Mouse (Mus musculus) limb, embryonic 14.5 days (tissue): ENCODE data around the gene Tex22. TPM values are rescaled to one million over a fixed set of nuclear protein-coding genes. Genes with fewer than 3 reads are reported as not detected.

Source experiments
- ATAC-seq: fragments of 200-750 bp; cut with Nextera tagmentation; 2 replicates; pipeline ENCODE4 v1.8.0; 2017; ENCODE audit warnings: low read depth, moderate number of reproducible peaks, moderate TSS enrichment; ENCODE audit not compliant: low FRiP score
- DNase-seq: peaks from one replicate; pipeline ENCODE4 v3.0.0-alpha.2; 2015; ENCODE audit warnings: low spot score
- H3K27ac ChIP-seq: fragments of 300-500 bp; sonication (generic); replicated peaks from 2 replicates; pipeline ENCODE4 v1.5.1; 2014; ENCODE audit warnings: low read depth, mild to moderate bottlenecking, low read length, moderate library complexity, mixed read lengths
- H3K27me3 ChIP-seq: fragments of 300-500 bp; sonication (generic); 2 replicates; pipeline ENCODE4 v1.6.1; 2014; ENCODE audit warnings: low read length, mixed read lengths; ENCODE audit not compliant: control insufficient read depth, insufficient read depth
- H3K36me3 ChIP-seq: fragments of 300-500 bp; sonication (generic); 2 replicates; pipeline ENCODE4 v1.6.1; 2014; ENCODE audit warnings: mild to moderate bottlenecking, low read length, moderate library complexity, mixed read lengths; ENCODE audit not compliant: control insufficient read depth, insufficient read depth
- H3K4me1 ChIP-seq: fragments of 300-500 bp; sonication (generic); 2 replicates; pipeline ENCODE4 v1.6.1; 2014; ENCODE audit warnings: antibody characterized with exemption, low read length, mixed read lengths; ENCODE audit not compliant: control insufficient read depth, insufficient read depth
- H3K4me2 ChIP-seq: fragments of 300-500 bp; sonication (generic); replicated peaks from 2 replicates; pipeline ENCODE4 v1.6.1; 2014; ENCODE audit warnings: low read depth, mild to moderate bottlenecking, low read length, moderate library complexity; ENCODE audit not compliant: severe bottlenecking
- H3K4me3 ChIP-seq: fragments of 300-500 bp; sonication (generic); replicated peaks from 2 replicates; pipeline ENCODE4 v1.5.1; 2014; ENCODE audit warnings: low read length
- H3K9ac ChIP-seq: fragments of 300-500 bp; sonication (generic); 2 replicates; pipeline ENCODE4 v1.6.1; 2014; ENCODE audit warnings: mild to moderate bottlenecking, low read depth, low read length, moderate library complexity; ENCODE audit not compliant: severe bottlenecking
- H3K9me3 ChIP-seq: fragments of 300-500 bp; sonication (generic); 2 replicates; pipeline ENCODE4 v1.6.1; 2016; ENCODE audit warnings: low read length; ENCODE audit not compliant: control insufficient read depth
- POLR2A ChIP-seq: fragments of 200-500 bp; IDR thresholded peaks from 2 replicates; pipeline ENCODE4 v1.8.0; 2012; ENCODE audit warnings: inconsistent platforms, mild to moderate bottlenecking, moderate library complexity, borderline replicate concordance; ENCODE audit not compliant: insufficient read depth, insufficient read length; ENCODE audit errors: extremely low read depth
- WGBS: fragments of 180-500 bp; shearing (Covaris S2); extraction: QIAGEN DNeasy Blood & Tissue Kit; methylation state at CpG from one replicate; pipeline ENCODE4 v1.1.7; 2014; 5-methylcytosine and 5-hydroxymethylcytosine counted together
- microRNA-seq: library from miRNA; unstranded; fragments of <30 nt; microRNA quantifications from one replicate; pipeline ENCODE4, GENCODE M21; 2016
- polyA plus RNA-seq, 2 experiments: library from polyadenylated mRNA; depleted of rRNA in 1 of 2; stranded (reverse) in 1 of 2; unstranded in 1 of 2; fragments of >200 nt; fragmentation: Nextera tagmentation in 1 of 2; extraction: Ambion mirVana in 1 of 2; gene quantifications; 2 replicates each; pipeline versions ENCODE4 v1.2.1 to v1.2.3; 2012 to 2014

The Tex22 gene
- polyA plus RNA-seq, 2 experiments = 0.13 TPM; not detected in 1

- Histone ChIP-seq H3K27me3 (no peaks in the 10 kb centered on the region), H3K27ac (no peak overlapping the region), H3K4me2 (no peak overlapping the region), H3K36me3 (peaks cover 94% of the 10 kb centered on the region), H3K9me3 (no peaks in the 10 kb centered on the region), H3K9ac (no peak overlapping the region), H3K4me1 (0 out of 2 replicates have a peak, but pooled peaks cover under 1% of the 10 kb centered on the region), H3K4me3 (no peak overlapping the region)
- no peak for TF ChIP-seq POLR2A
- WGBS = 91% methylated on average over 4 of the region's 4 CpGs
- DNase-seq (no peak), ATAC-seq (no peak)
Observed at GRCm38 (mm10) chr12:113134502-113134901, 60.2 kb downstream of the Tex22 start.

GRCm38 (mm10) chr12:113135401-113135800 lies 61.1 kb downstream of the Tex22 start:
- ATAC-seq (no peak), DNase-seq (no peak)
- 93% methylated on average over 7 of the region's 7 CpGs for whole genome bisulfite sequencing
- H3K27me3 ChIP-seq = peaks cover 4% of the 10 kb centered on the region
- H3K4me3 ChIP-seq = no peak overlapping the region
- H3K9ac ChIP-seq = no peak overlapping the region
- no peaks in the 10 kb centered on the region for H3K9me3 ChIP-seq
- peaks cover 85% of the 10 kb centered on the region for H3K36me3 ChIP-seq
- TF ChIP-seq POLR2A = no peak
- no peak overlapping the region for H3K4me2 ChIP-seq
- peaks cover 4% of the 10 kb centered on the region; the same call in 1 of the 2 replicates for H3K4me1 ChIP-seq
- H3K27ac ChIP-seq = no peak overlapping the region

- Histone ChIP-seq H3K9ac (no peak overlapping the region), H3K36me3 (peaks cover 74% of the 10 kb centered on the region), H3K4me2 (no peak overlapping the region), H3K27ac (no peak overlapping the region), H3K4me1 (peaks cover 8% of the 10 kb centered on the region), H3K9me3 (no peaks in the 10 kb centered on the region), H3K4me3 (no peak overlapping the region), H3K27me3 (peaks cover 15% of the 10 kb centered on the region)
- WGBS = 87% methylated on average over 17 of the region's 17 CpGs
- TF ChIP-seq POLR2A = no peak
- DNase-seq (no peak), ATAC-seq (no peak)
Observed at GRCm38 (mm10) chr12:113136492-113137020, 62.3 kb downstream of the Tex22 start.

GRCm38 (mm10) chr12:113137260-113138213 lies 63.2 kb downstream of the Tex22 start:
- WGBS = 89% methylated on average over 18 of the region's 18 CpGs
- ATAC-seq (no peak), DNase-seq (no peak)
- TF ChIP-seq POLR2A = no peak
- Histone ChIP-seq H3K36me3 (peaks cover 64% of the 10 kb centered on the region), H3K27ac (no peak overlapping the region), H3K4me2 (no peak overlapping the region), H3K27me3 (peaks cover 23% of the 10 kb centered on the region), H3K4me3 (no peak overlapping the region), H3K4me1 (peaks cover 13% of the 10 kb centered on the region), H3K9ac (no peak overlapping the region), H3K9me3 (no peaks in the 10 kb centered on the region)

GRCm38 (mm10) chr12:113138291-113138690 lies 64.0 kb downstream of the Tex22 start:
- Histone ChIP-seq H3K9ac (no peak overlapping the region), H3K27ac (no peak overlapping the region), H3K4me3 (no peak overlapping the region), H3K36me3 (peaks cover 56% of the 10 kb centered on the region), H3K9me3 (no peaks in the 10 kb centered on the region), H3K27me3 (peaks cover 26% of the 10 kb centered on the region), H3K4me2 (no peak overlapping the region), H3K4me1 (peaks cover 18% of the 10 kb centered on the region)
- ATAC-seq (no peak), DNase-seq (no peak)
- WGBS = 74% methylated on average over 6 of the region's 6 CpGs
- TF ChIP-seq POLR2A = no peak

Small RNAs within 50 kb of the gene (microRNA-seq; reads per million reads assigned to microRNA genes)
- not detected for gene Gm44471

Other genes starting within 250 kb of the Tex22 start
- gene Cdca4, start 245.1 kb upstream of the Tex22 start, polyA plus RNA-seq (2012; rRNA removed) = 81.0 and 89.9 TPM in 2 replicates
- gene Cdca4, start 245.1 kb upstream of the Tex22 start, polyA plus RNA-seq (2014; fragmentation: Nextera tagmentation; extraction: Ambion mirVana) = 113 and 126 TPM in 2 replicates
- gene Gpr132, start 206.3 kb upstream of the Tex22 start, polyA plus RNA-seq (2012; rRNA removed) = 0.50 and 0.63 TPM in 2 replicates
- 0.29 and 0.36 TPM in 2 replicates for gene Gpr132, start 206.3 kb upstream of the Tex22 start, polyA plus RNA-seq (2014; fragmentation: Nextera tagmentation; extraction: Ambion mirVana)
- gene Jag2, start 144.7 kb upstream of the Tex22 start, polyA plus RNA-seq (2012; rRNA removed) = 45.8 and 48.4 TPM in 2 replicates
- gene Jag2, start 144.7 kb upstream of the Tex22 start, polyA plus RNA-seq (2014; fragmentation: Nextera tagmentation; extraction: Ambion mirVana) = 12.5 and 14.3 TPM in 2 replicates
- gene Nudt14, start 132.4 kb upstream of the Tex22 start, polyA plus RNA-seq (2012; rRNA removed) = 50.4 and 54.4 TPM in 2 replicates
- gene Nudt14, start 132.4 kb upstream of the Tex22 start, polyA plus RNA-seq (2014; fragmentation: Nextera tagmentation; extraction: Ambion mirVana) = 78.4 and 96.0 TPM in 2 replicates
- gene Btbd6, start 98.0 kb upstream of the Tex22 start, polyA plus RNA-seq (2012; rRNA removed) = 31.0 and 52.7 TPM in 2 replicates
- 27.3 and 27.4 TPM in 2 replicates for gene Btbd6, start 98.0 kb upstream of the Tex22 start, polyA plus RNA-seq (2014; fragmentation: Nextera tagmentation; extraction: Ambion mirVana)
- gene Brf1, start 73.8 kb upstream of the Tex22 start, polyA plus RNA-seq (2012; rRNA removed) = 82.5 and 97.4 TPM in 2 replicates
- gene Brf1, start 73.8 kb upstream of the Tex22 start, polyA plus RNA-seq (2014; fragmentation: Nextera tagmentation; extraction: Ambion mirVana) = 60.9 and 66.2 TPM in 2 replicates
- gene Pacs2, start 60.0 kb upstream of the Tex22 start, polyA plus RNA-seq (2012; rRNA removed) = 55.0 and 62.3 TPM in 2 replicates
- gene Pacs2, start 60.0 kb upstream of the Tex22 start, polyA plus RNA-seq (2014; fragmentation: Nextera tagmentation; extraction: Ambion mirVana) = 16.3 and 16.5 TPM in 2 replicates
- gene Mta1, start 23.8 kb downstream of the Tex22 start, polyA plus RNA-seq (2012; rRNA removed) = 126 and 161 TPM in 2 replicates
- gene Mta1, start 23.8 kb downstream of the Tex22 start, polyA plus RNA-seq (2014; fragmentation: Nextera tagmentation; extraction: Ambion mirVana) = 21.1 and 25.0 TPM in 2 replicates
- 91.4 and 102 TPM in 2 replicates for gene Crip2, start 65.7 kb downstream of the Tex22 start, polyA plus RNA-seq (2012; rRNA removed)
- 89.9 and 99.1 TPM in 2 replicates for gene Crip2, start 65.7 kb downstream of the Tex22 start, polyA plus RNA-seq (2014; fragmentation: Nextera tagmentation; extraction: Ambion mirVana)
- gene Crip1, start 71.8 kb downstream of the Tex22 start, polyA plus RNA-seq (2012; rRNA removed) = 387 and 403 TPM in 2 replicates
- 344 and 469 TPM in 2 replicates for gene Crip1, start 71.8 kb downstream of the Tex22 start, polyA plus RNA-seq (2014; fragmentation: Nextera tagmentation; extraction: Ambion mirVana)
- 30.8 and 36.8 TPM in 2 replicates for gene Tedc1, start 81.9 kb downstream of the Tex22 start, polyA plus RNA-seq (2012; rRNA removed)
- 19.5 and 22.6 TPM in 2 replicates for gene Tedc1, start 81.9 kb downstream of the Tex22 start, polyA plus RNA-seq (2014; fragmentation: Nextera tagmentation; extraction: Ambion mirVana)
- 29.6 and 43.4 TPM in 2 replicates for gene Tmem121, start 111.4 kb downstream of the Tex22 start, polyA plus RNA-seq (2012; rRNA removed)
- 10.1 and 12.3 TPM in 2 replicates for gene Tmem121, start 111.4 kb downstream of the Tex22 start, polyA plus RNA-seq (2014; fragmentation: Nextera tagmentation; extraction: Ambion mirVana)